Mouse (Mus musculus) stomach, postnatal 0 days (tissue): ENCODE measurements around the gene Mars. TPM values are rescaled to one million over a fixed set of nuclear protein-coding genes. Genes with fewer than 3 reads are reported as not detected.

ENCODE experiments used
- ATAC-seq: fragments of 200-750 bp; cut with Nextera tagmentation; 2 replicates; pipeline ENCODE4 v1.8.0; 2017; ENCODE audit not compliant: low FRiP score, low TSS enrichment
- DNase-seq: peaks from one replicate; pipeline ENCODE4 v3.0.0-alpha.2; 2016; ENCODE audit warnings: low spot score
- H3K27ac ChIP-seq: fragments of 300-500 bp; sonication (generic); replicated peaks from 2 replicates; pipeline ENCODE4 v1.5.1; 2014; ENCODE audit warnings: mild to moderate bottlenecking, control low read depth
- H3K27me3 ChIP-seq: fragments of 300-500 bp; sonication (generic); 2 replicates; pipeline ENCODE4 v1.6.1; 2014; ENCODE audit warnings: low read length; ENCODE audit not compliant: control insufficient read depth, insufficient read depth
- H3K36me3 ChIP-seq: fragments of 300-500 bp; sonication (generic); 2 replicates; pipeline ENCODE4 v1.6.1; 2014; ENCODE audit warnings: low read length, mixed read lengths; ENCODE audit not compliant: control insufficient read depth, insufficient read depth
- H3K4me1 ChIP-seq: fragments of 300-500 bp; sonication (generic); replicated peaks from 2 replicates; pipeline ENCODE4 v1.6.1; 2014; ENCODE audit warnings: antibody characterized with exemption; ENCODE audit not compliant: control insufficient read depth, insufficient read depth
- H3K4me2 ChIP-seq: fragments of 300-500 bp; sonication (generic); replicated peaks from 2 replicates; pipeline ENCODE4 v1.6.1; 2014; ENCODE audit warnings: low read depth, mild to moderate bottlenecking, control low read depth, moderate library complexity
- H3K4me3 ChIP-seq: fragments of 300-500 bp; sonication (generic); 2 replicates; pipeline ENCODE4 v1.5.1; 2014; ENCODE audit warnings: low read depth, low read length, control low read depth
- H3K9ac ChIP-seq: fragments of 300-500 bp; sonication (generic); 2 replicates; pipeline ENCODE4 v1.6.1; 2014; ENCODE audit warnings: mild to moderate bottlenecking, low read length, control low read depth, mixed read lengths
- H3K9me3 ChIP-seq: fragments of 300-500 bp; sonication (generic); 2 replicates; pipeline ENCODE4 v1.6.1; 2016; ENCODE audit warnings: low read length; ENCODE audit not compliant: control insufficient read depth
- CTCF ChIP-seq: IDR thresholded peaks from 2 replicates; pipeline ENCODE4 v1.5.1; 2016; ENCODE audit warnings: antibody characterized with exemption, low read depth, mild to moderate bottlenecking, moderate library complexity
- EP300 ChIP-seq: optimal IDR thresholded peaks from 2 replicates; pipeline ENCODE3; 2016; ENCODE audit warnings: antibody characterized with exemption
- WGBS: fragments of 180-500 bp; shearing (Covaris S2); extraction: QIAGEN DNeasy Blood & Tissue Kit; methylation state at CpG from one replicate; pipeline ENCODE4 v1.1.7; 2014; 5-methylcytosine and 5-hydroxymethylcytosine counted together
- polyA plus RNA-seq: library from polyadenylated mRNA; unstranded; fragments of >200 nt; fragmentation: Nextera tagmentation; extraction: Ambion mirVana; gene quantifications from 2 replicates; pipeline ENCODE4 v1.2.1, GENCODE M21; 2015

Mars gene
- polyA plus RNA-seq, 1 experiment from 2014 or later: 70.4 TPM

- ATAC-seq: peak; percentile 99
- Histone ChIP-seq H3K27ac (peak within 1 kb of the TSS; percentile 95), H3K4me1 (peaks cover 6% of the 10 kb centered on the region), H3K27me3 (no peaks in the 10 kb centered on the region), H3K9ac (peak within 1 kb of the TSS; percentile 100), H3K9me3 (no peaks in the 10 kb centered on the region), H3K4me2 (peak within 1 kb of the TSS; percentile 92), H3K4me3 (peak within 1 kb of the TSS; percentile 99), H3K36me3 (no peaks in the 10 kb centered on the region)
- peak; percentile 97 for DNase-seq
- TF ChIP-seq EP300 (peak; percentile 97), CTCF (peak; percentile 37)
- WGBS: under 1% methylated on average over 69 of the region's 70 CpGs
Observed at GRCm38 (mm10) chr10:127266112-127267091, 45.2 kb downstream of the Mars start, which contains the start of gene Dctn2. Gene Dctn2, plus strand, starts transcription at chr10:127266368.

GRCm38 (mm10) chr10:127265727-127266111 is 45.9 kb downstream of the Mars start:
- ATAC-seq: no peak
- Histone ChIP-seq H3K27me3 (no peaks in the 10 kb centered on the region), H3K9me3 (no peaks in the 10 kb centered on the region), H3K27ac (no peak overlapping the region), H3K4me2 (peak overlapping the region; percentile 92), H3K9ac (no peak overlapping the region), H3K4me1 (peaks cover 6% of the 10 kb centered on the region), H3K36me3 (no peaks in the 10 kb centered on the region), H3K4me3 (peak overlapping the region; percentile 99; the same call in 1 of the 2 replicates)
- no peak for DNase-seq
- TF ChIP-seq CTCF: peak; percentile 40; the same call in 1 of the 2 replicates
- TF ChIP-seq EP300: no peak
- WGBS: 25% methylated on average over 4 of the region's 4 CpGs

GRCm38 (mm10) chr10:127264971-127265370 is 46.6 kb downstream of the Mars start:
- Histone ChIP-seq H3K4me1 (peaks cover 6% of the 10 kb centered on the region), H3K9me3 (no peaks in the 10 kb centered on the region), H3K27me3 (no peaks in the 10 kb centered on the region), H3K9ac (no peak overlapping the region), H3K4me2 (no peak overlapping the region), H3K36me3 (no peaks in the 10 kb centered on the region), H3K27ac (no peak overlapping the region), H3K4me3 (no peak overlapping the region)
- 73% methylated on average over 4 of the region's 4 CpGs for WGBS
- ATAC-seq: no peak
- no peak for DNase-seq
- TF ChIP-seq CTCF (no peak), EP300 (no peak)

- WGBS: 78% methylated on average over 8 of the region's 8 CpGs
- ATAC-seq (no peak), DNase-seq (no peak)
- Histone ChIP-seq H3K4me1 (peaks cover 6% of the 10 kb centered on the region), H3K36me3 (no peaks in the 10 kb centered on the region), H3K4me3 (no peak overlapping the region), H3K9me3 (no peaks in the 10 kb centered on the region), H3K27me3 (no peaks in the 10 kb centered on the region), H3K27ac (no peak overlapping the region), H3K4me2 (no peak overlapping the region), H3K9ac (no peak overlapping the region)
- TF ChIP-seq CTCF (no peak), EP300 (no peak)
Observed at GRCm38 (mm10) chr10:127264336-127264735, 47.2 kb downstream of the Mars start.

- ATAC-seq (no peak), DNase-seq (no peak)
- H3K4me3 ChIP-seq: no peak overlapping the region
- no peak overlapping the region for H3K27ac ChIP-seq
- no peaks in the 10 kb centered on the region for H3K27me3 ChIP-seq
- no peaks in the 10 kb centered on the region for H3K9me3 ChIP-seq
- H3K36me3 ChIP-seq: no peaks in the 10 kb centered on the region
- TF ChIP-seq CTCF (no peak), EP300 (no peak)
- H3K4me1 ChIP-seq: peaks cover 6% of the 10 kb centered on the region
- H3K9ac ChIP-seq: no peak overlapping the region
- 54% methylated on average over 3 of the region's 3 CpGs for WGBS
- H3K4me2 ChIP-seq: no peak overlapping the region
Observed at GRCm38 (mm10) chr10:127263631-127264030, 48.0 kb downstream of the Mars start.
